Mouse (Mus musculus): ENCODE data around the gene Dlg4. TPM values are rescaled to one million over a fixed set of nuclear protein-coding genes. Genes with fewer than 3 reads are reported as not detected.
"Not testable (repeated sequence)": the region's sequence is repeated elsewhere in the genome, so short reads cannot be mapped to it uniquely, and the experiment has no call there.

Dlg4 gene
- total RNA-seq, 2 experiments from 2014 or later = 718 to 731 TPM

DNA sequence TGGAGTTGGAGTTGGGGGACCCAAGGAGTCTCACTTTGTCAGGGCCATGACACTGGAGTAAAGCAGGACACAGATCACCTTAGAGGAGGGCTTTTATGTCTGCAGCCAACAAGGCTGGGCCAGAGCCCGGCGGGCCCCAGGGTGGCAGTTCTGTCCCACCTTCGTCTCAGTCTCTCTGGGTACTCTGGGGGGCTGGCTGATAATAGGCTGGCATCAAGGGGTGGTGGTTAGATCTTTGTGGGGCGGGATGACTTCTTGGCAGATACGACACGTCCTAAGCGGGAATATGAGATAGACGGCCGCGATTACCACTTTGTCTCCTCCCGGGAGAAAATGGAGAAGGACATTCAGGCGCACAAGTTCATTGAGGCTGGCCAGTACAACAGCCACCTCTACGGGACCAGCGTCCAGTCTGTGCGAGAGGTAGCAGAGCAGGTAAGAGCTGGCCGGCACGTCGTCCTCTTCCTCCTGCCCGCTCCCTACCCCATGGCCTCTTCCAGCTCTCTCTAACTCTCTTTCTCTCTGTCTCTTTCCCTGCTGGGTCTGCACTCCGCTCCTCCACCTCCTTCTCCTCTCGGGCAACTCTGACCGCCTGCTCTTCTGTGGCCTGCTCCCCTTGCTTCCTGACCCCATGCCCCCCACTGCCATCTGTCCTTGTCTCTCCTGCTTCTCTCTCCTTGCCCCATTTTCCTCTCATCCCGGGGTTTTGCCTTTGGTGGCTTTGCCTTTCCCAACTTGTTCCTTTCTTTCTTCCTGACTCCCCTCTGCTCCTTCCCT is 25.8 kb downstream of the Dlg4 start:
- DNase-seq (ENCODE audit: low spot score in 2 of 2) = no peak

GRCm38 (mm10) chr11:70043665-70044064 is 26.9 kb downstream of the Dlg4 start:
- DNase-seq (ENCODE audit: low spot score in 2 of 2) = peak in 1 of 2 experiments; percentile 3

GRCm38 (mm10) chr11:70045435-70045834 is 28.7 kb downstream of the Dlg4 start:
- DNase-seq (ENCODE audit: low spot score in 2 of 2) = peak in 1 of 2 experiments; percentile 1

DNA sequence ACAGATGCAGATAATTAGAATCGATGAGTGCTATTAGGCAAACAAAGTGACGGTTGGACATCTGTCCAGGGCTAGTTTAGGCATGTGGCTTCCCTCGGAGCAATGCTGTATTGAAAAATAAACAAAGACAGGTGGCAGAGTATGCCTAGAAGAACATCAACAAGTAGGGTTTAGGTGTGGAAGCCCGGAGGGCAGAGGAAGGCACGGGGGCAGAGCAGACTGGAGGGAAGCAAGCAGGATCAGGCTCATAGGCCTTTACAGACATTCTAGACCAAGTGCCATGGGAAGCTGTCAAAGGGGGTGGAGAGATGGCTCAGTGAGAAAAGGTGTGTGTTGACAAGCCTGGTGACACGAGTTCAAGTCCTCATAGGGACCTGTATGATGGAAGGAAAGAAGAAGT is 32.6 kb downstream of the Dlg4 start:
- DNase-seq (ENCODE audit: low spot score in 2 of 2) = no peak

- no peak for DNase-seq (ENCODE audit: low spot score in 2 of 2)
Measured at GRCm38 (mm10) chr11:70049816-70050215, 33.1 kb downstream of the Dlg4 start.

- no peak for DNase-seq (ENCODE audit: low spot score in 2 of 2)
Measured at GRCm38 (mm10) chr11:70053156-70053555, 36.4 kb downstream of the Dlg4 start.

DNA sequence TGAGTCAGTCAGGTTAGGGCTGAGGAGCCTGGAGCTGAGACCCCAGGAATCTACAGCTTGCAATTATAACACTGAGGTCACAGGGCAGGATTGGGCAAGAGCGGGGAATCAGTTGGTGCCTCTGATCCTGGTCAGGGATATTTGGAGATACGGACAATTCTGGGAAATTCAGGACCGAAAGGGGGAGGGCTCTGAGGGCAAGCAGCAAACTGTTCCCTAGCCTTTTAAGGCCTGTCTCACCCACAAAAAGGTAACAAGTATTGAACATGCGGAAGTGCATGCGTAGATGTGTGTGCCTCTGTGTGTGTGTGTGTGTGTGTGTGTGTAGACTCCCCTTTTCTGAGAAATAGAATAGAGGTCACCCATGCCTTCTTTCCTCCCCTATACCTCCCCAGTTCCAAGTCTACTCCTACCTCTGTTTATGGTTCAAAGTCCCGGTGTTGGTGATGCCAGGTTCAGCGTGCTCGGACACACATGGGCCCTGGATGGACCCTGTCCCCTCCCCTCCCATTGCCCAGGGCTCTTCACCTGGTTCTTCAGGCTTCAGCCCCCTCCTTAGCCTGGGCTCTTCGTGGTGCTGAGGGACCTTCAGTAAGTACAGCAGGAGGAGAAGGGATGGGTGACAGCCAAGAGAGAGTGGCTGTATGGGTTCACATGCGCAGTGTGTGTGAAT is 37.3 kb downstream of the Dlg4 start, which contains the start of gene Asgr1:
Gene Asgr1, plus strand, starts transcription at position 188 of the 673 bp plus-strand sequence.
- DNase-seq (ENCODE audit: low spot score in 2 of 2) = no peak

DNA sequence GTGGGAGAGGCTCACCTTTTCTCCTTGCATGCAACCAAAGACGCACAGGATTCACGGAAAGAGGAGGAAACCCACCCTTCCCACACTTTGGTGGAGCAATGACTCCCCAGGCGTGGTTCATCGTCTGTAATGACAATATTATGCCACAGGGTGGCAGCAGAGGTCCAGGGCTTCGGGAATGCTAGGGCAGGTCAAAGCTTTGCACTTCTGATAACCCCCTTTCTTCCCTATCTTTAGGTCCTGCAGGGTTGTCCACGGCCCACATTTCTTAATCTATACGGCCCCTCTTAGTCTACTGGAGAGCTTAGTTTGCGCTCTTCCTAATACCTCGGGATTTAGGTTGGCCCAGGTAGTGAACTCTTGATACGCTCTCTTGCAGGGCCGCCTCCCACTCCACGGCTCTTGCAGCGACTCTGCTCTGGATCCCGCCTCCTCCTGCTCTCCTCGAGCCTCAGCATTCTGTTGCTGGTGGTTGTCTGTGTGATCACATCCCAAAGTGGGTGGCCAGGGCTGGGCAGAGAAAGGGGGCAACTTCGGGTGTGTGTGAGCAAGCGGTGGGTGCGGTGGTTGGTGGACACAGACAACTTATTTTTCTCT is 39.0 kb downstream of the Dlg4 start:
- DNase-seq (ENCODE audit: low spot score in 2 of 2) = peak; percentile 54 to 76

GRCm38 (mm10) chr11:70057805-70058204 is 41.1 kb downstream of the Dlg4 start:
- no peak for DNase-seq (ENCODE audit: low spot score in 2 of 2)

GRCm38 (mm10) chr11:70059930-70060329 is 43.2 kb downstream of the Dlg4 start:
- DNase-seq (ENCODE audit: low spot score in 2 of 2) = no peak

GRCm38 (mm10) chr11:70063053-70063452 is 46.3 kb downstream of the Dlg4 start:
- no peak for DNase-seq (ENCODE audit: low spot score in 2 of 2)

GRCm38 (mm10) chr11:70066701-70067100 is 50.0 kb downstream of the Dlg4 start:
- no peak for DNase-seq (ENCODE audit: low spot score in 2 of 2)

GRCm38 (mm10) chr11:70068245-70068644 is 51.5 kb downstream of the Dlg4 start:
- DNase-seq (ENCODE audit: low spot score in 2 of 2) = no peak

- no peak for DNase-seq (ENCODE audit: low spot score in 2 of 2)
Measured at GRCm38 (mm10) chr11:70070057-70070456, 53.3 kb downstream of the Dlg4 start.

- not testable (repeated sequence) for DNase-seq (ENCODE audit: low spot score in 2 of 2)
Measured at GRCm38 (mm10) chr11:70070603-70071002, 53.9 kb downstream of the Dlg4 start.

- peak; percentile 73 to 81 for DNase-seq (ENCODE audit: low spot score in 2 of 2)
Measured at GRCm38 (mm10) chr11:70074379-70075071, 57.8 kb downstream of the Dlg4 start.

GRCm38 (mm10) chr11:70075581-70075980 is 58.8 kb downstream of the Dlg4 start:
- no peak for DNase-seq (ENCODE audit: low spot score in 2 of 2)

DNA sequence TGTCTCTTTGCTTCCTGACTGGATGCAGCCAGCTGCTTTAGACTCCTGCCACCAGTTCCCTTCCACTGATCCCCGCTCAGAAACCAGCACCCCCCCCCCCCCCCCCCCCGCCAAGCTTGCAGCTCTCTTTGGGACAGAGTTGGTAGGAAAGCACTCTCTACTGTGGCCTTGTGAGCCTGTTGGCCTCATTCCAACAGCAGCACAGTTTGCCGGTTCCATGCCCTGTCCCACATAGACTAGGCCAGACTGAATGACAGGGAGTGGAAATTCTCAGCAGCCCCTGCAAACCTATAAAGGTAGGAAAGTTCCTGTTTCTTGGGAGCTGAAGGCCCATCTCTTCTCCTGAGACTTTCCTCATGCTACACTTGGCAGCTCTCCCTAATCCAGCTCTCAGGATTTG is 60.7 kb downstream of the Dlg4 start:
- DNase-seq (ENCODE audit: low spot score in 2 of 2) = no peak

GRCm38 (mm10) chr11:70079175-70079574 is 62.4 kb downstream of the Dlg4 start:
- no peak for DNase-seq (ENCODE audit: low spot score in 2 of 2)

GRCm38 (mm10) chr11:70079928-70080327 is 63.2 kb downstream of the Dlg4 start:
- no peak for DNase-seq (ENCODE audit: low spot score in 2 of 2)

DNA sequence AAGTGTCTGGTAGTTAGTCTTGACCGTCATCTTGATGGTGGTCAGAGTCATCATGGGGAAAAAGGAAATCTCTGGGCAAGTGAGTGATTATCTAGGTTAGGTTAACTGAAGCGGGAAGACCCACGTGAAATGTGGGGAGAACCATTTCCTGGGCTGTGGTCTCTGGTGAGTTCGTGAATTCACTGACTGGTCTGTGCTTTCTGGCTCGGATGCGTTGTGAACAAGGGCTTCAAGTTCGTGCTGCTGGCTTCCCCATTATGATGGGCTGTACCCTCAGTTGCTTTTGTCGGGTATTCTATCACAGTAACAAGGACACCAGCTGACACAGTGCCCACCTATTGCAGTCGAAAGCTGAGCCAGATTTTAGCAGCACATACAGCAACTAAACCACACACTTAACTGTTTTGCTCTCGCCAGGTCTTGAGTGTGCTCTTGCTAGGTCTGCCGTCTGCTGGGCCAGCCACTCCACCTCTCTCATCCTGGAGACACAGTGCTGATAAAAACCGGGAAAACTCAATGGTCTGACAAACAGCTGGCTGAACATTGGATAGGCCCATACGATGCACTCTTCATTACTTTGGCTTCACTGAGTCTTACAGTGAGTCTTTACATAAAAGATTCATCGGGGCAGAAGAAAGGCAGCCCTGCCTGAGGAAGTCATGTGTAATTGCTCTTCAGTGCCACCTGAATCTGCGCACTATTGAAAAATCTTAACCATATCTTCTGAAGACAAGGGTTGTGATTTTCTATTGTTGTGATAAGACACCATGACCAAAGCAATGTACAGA is 64.3 kb downstream of the Dlg4 start:
- DNase-seq (ENCODE audit: low spot score in 2 of 2) = no peak
